Mouse (Mus musculus) cerebellum, adult 2 months (tissue): ENCODE data around the gene Kbtbd12.

Source experiments
- CTCF ChIP-seq: fragments of 200-500 bp; IDR thresholded peaks from 2 replicates; pipeline ENCODE4 v1.5.1; 2011; ENCODE audit warnings: low read depth, mild to moderate bottlenecking, control low read depth, low read length, moderate library complexity, borderline replicate concordance; ENCODE audit not compliant: insufficient read depth
- POLR2A ChIP-seq: fragments of 200-500 bp; IDR thresholded peaks from 2 replicates; pipeline ENCODE4 v1.6.1; 2011; ENCODE audit warnings: low read length, control low read depth, borderline replicate concordance; ENCODE audit not compliant: insufficient read depth

DNA sequence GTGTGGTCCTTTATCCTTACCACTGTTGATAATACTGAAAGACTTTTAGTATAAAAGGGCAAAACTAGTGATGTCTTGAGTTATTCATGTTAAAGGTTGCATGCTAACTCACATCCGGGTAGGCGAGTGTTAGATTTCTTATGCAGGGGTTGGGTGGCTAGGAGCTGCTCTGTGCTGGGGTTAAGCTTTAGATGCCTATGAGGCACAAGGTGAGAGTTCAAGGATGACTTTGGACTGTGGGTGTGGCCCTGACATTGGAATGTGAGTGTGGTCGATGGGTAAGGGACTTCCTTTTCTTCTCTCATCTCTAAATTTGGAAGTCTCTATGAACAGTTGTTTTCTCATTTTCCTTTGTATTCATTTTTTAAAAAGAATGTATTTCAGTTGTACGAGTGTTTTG lies 7.0 kb upstream of the Kbtbd12 start:
- no peak for TF ChIP-seq CTCF
- no peak for TF ChIP-seq POLR2A
